Mouse (Mus musculus): ENCODE measurements at regions not wholly inside any gene's neighbourhood (a gene's known extent, or its start where the extent isn't known, plus 50 kb on each side); places are given as distances from the start of the nearest gene placed in this dataset.
A peak's percentile ranks its signal among the peaks of the same experiment; 100 is the strongest.

- TF ChIP-seq POLR2A (IDR thresholded peaks at IDR 0.05; ENCODE audit: insufficient read depth, low read depth, low read length) (no peak), EP300 (IDR thresholded peaks at IDR 0.05; ENCODE audit: insufficient read depth, low read depth, low read length) (peak; percentile 31; the same call in 1 of the 2 replicates), CTCF (IDR thresholded peaks at IDR 0.05) (peak; percentile 69)
These were observed 178.8 kb upstream of the Gpc5 start for GRCm38 (mm10) chr14:114913238-114913637.

Measured in heart, adult 2 months (tissue).